Mouse (Mus musculus): ENCODE results near the gene Cdc123. TPM values are rescaled to one million over a fixed set of nuclear protein-coding genes. Genes with fewer than 3 reads are reported as not detected.

Cdc123 gene
- 100 to 1,000 TPM in 1 of 2 experiments, 10 to 100 TPM in 1; 25.7 to 127 TPM for polyA plus RNA-seq (2012; fragmentation: generic; extraction: Trizol)

DNA sequence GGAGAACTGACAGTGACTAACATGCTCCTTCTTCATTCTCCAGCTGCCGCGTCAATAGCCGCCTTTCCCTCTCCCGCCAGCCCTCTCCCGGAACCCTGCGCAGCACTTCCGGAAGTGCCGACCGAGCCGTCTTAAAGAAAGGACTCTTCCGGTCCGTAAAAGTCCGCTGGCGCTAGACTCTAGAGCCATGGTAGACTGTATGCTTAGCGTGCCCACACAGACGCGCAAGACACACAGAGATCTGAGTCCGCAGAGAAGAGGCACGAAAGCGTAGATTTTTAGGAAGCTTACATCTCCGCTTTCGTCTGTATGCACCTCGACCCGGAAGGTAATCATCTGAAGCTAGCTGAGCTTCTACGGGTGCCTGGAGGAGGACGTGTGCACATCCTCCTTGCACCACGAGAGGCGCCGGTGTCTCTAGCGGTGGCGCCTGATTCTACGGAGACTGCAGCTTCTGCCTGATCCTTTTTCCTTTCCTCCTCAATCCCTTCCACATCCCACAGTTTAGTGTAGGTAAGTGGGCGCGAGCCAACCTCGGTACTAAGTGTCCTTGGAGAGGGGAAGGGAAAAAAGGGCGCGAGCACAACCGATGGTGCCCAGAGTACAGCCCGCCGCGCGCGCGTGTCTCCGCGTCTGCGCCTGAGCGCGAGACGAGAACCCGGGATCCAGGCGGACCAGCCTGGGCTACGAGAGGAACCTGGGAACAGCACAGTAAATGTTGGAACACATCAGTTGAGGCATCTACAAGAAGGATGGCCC is at the start of gene Cdc123, which contains the start of gene Nudt5:
Gene Cdc123 (minus strand): TSS at position 292 of the 759 bp plus-strand sequence.
Gene Nudt5 (plus strand): TSS at position 147 of the 759 bp plus-strand sequence.

DNA sequence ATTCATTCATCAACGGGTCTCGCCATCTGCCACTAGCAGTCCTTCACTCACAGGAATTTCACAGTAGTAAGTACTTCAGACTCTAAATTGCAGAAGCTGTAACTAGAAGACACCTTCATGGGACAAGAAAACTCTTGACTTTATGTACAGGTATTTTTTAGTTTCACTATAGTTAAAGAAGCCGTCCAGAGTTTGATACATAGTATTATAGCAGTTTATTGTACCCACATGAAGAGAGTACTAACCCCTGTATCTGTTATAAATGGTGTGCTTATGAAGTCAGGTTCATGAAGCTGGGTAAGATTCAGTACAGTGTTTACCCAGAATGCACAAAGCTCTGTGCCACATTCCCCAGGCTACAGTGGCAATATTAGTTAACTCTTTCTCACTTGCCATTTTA is 17.9 kb upstream of the Cdc123 start, which contains the start of gene Gm13199:
Gene Gm13199 (minus strand): TSS at position 101 of the 400 bp plus-strand sequence.

Other genes starting within 250 kb of the Cdc123 start
- 1 to 10 TPM in 1 of 2 experiments, under 1 TPM in 1; 0.21 to 2.1 TPM for gene Camk1d, start 130.6 kb downstream of the Cdc123 start, polyA plus RNA-seq (2012; fragmentation: generic; extraction: Trizol)
- 10 to 100 TPM; 13.8 to 15.2 TPM for gene Nudt5, start 145 bp downstream of the Cdc123 start, polyA plus RNA-seq (2012; fragmentation: generic; extraction: Trizol)
- under 1 TPM; 0.04 to 0.68 TPM for gene Gm13199, start 17.8 kb upstream of the Cdc123 start, polyA plus RNA-seq (2012; fragmentation: generic; extraction: Trizol)
- gene Sec61a2, start 50.3 kb upstream of the Cdc123 start, polyA plus RNA-seq (2012; fragmentation: generic; extraction: Trizol): 10 to 100 TPM in 1 of 2 experiments, 1 to 10 TPM in 1; 3.6 to 19.5 TPM
- under 1 TPM; 0.05 to 0.39 TPM for gene Dhtkd1, start 97.6 kb upstream of the Cdc123 start, polyA plus RNA-seq (2012; fragmentation: generic; extraction: Trizol)
- gene Upf2, start 106.3 kb upstream of the Cdc123 start, polyA plus RNA-seq (2012; fragmentation: generic; extraction: Trizol): 1 to 10 TPM in 1 of 2 experiments, under 1 TPM in 1; 0.48 to 3.4 TPM

Measured in C3H10T1/2 (cell line).